Mouse (Mus musculus) layer of hippocampus, adult 18-20 months (tissue): ENCODE data around the gene Ddr1. TPM values are rescaled to one million over a fixed set of nuclear protein-coding genes. Genes with fewer than 3 reads are reported as not detected.

ENCODE experiments used
- DNase-seq, 2 experiments: peaks; one replicate each; pipeline ENCODE4 v3.0.0; 2022; ENCODE audit warnings: low spot score in 2 of 2
- total RNA-seq, 2 experiments: library from RNA; stranded (reverse); gene quantifications; 2 replicates each; pipeline ENCODE4 v1.2.3; 2021

Gene Ddr1
- total RNA-seq, 2 experiments from 2014 or later = 59.0 to 59.7 TPM

DNA sequence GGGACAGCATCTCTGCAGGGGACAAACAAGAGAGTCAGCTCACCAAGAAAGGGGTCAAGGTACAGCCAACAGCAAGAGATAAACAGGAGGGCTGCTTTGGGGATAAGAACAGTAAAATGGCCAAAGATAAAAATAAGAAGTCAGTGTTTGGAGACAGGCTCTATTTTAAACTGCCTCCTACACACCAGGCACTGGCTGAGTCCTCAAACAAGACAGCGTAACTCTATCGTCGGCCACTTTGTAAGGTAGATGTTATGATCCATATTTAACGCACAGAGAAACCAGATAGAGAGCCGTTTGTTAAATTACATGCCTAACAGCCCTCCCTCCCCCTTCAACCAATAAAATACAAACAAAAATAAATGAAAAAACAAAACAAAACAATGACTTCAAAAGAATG, 10.5 kb downstream of the Ddr1 start:
- DNase-seq = no peak

DNA sequence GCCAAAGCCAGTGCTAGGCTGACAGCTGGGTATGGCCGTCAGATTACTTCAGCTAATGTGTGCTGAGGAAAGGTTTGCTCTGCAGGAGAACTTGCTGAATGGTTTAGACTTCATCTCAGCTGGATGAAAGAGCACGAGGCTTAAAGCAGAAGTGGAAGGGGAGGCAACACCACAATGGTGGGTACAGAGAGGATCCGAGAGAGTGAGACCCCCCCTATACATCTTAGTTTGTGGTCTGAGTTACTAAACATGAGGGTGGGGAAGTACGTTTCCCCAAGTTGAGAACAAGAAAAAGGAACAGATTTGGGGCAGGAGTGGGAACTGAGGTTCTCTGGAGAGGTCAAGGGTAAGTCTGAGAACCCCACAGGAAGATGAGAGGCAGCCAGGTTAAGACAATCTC, 12.1 kb downstream of the Ddr1 start:
- DNase-seq = no peak

DNA sequence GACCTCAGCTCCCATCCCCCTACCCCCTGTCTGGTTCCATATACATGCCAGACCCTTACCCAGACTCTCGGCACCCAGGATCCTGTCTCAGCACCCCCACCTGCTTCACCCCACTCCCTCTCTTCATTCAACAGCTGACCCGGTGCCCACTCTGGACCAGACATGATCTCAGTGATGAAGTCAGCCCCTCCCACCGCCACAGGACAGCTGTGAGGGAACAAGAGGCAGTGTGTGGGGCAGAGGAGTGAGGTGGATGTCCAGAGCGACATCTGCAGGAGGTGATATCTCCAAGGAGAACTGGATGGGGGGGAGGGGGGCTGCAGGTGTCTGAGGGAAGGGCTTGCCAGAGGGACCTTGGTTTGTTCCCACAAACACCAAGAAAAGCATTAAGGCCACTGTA, 12.6 kb downstream of the Ddr1 start:
- DNase-seq = no peak

DNA sequence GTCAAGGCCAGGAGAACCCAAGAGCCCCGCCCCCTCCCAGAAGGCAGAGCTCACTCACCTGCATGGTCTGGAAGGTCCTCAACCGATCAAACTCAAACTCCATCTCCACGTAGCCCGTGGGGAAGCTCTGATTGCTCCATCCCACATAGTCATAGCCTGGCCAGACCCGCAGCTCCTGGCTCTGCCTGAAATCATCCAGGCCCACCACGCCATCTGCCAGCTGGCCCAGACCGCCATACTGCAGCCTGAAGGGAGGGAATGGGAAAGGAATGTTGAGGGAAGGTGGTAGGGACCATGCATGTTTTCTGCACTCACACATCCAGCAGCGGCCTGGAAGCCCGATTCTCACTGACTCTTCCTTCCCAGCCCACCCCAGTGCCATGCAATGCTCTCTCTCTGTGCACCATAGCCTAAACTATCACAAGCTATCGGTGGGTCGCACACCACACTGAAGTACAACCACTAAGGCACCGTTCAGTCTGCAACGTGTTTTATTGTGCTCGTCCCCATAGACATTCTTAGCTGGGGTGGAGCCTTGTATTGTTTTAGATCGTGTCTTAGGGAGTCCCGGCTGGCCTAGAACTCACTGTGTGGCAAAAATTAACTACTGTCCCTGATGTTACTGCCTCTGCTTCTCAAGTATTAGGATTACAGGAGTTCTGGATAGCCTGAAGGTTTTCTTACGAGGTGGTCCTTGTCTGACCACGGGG, 14.3 kb downstream of the Ddr1 start:
- no peak for DNase-seq

DNA sequence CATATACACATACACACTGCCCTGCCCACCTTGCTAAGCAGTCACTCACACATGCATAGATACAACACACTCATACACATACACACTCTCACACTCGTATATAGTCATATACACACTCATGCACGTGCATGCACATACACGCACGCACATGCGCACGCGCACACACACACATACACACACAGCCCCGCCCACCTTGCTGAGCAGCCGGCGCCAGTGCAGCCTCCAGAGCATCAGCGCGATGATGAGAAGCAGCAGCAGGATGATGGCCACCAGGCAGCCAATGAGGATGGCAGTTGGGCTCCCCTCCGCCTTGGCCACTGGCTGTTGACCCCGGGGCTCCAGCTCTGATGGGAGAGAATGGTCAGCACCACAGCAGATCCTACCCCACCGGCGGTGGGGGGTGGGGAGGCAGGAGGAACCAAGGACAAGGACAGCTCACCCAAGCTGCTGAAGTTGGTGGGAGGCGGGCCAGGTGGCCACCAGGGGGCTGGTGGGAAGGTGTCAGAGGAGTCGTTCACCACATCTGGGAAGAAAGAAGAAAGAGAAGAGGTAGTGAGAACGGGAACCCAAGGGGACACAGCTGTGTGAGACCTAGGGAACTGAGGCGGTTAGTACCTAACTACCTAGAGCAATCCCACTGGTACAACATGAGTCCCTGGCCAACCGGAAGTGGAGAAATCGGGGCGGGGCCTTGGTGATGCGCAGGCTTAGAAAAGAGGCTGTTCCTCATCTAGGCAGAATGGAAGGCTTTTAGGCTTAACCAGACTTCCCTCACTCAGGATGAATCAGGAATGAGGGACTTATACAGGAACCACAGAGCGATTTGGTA, 15.9 kb downstream of the Ddr1 start:
- DNase-seq = no peak

DNA sequence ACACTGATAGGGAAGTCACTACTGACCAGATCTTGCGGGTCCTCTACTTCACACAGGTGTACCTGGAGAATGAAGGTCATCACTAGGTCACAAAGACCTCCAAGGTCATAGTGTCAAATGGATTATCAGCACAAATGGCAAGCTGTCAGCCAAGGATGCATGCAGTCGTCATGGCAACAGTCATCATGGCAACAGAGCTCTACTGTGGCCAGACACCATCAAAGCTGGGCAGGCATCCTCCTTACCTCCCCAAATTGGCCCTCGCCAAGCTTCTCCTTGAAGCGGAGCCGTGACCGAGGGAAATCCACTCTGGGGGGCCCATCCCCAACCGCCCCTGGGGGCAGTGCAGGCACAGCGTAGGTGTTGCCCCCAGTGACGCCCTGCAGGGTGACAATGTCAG, 19.4 kb downstream of the Ddr1 start:
- DNase-seq = no peak

DNA sequence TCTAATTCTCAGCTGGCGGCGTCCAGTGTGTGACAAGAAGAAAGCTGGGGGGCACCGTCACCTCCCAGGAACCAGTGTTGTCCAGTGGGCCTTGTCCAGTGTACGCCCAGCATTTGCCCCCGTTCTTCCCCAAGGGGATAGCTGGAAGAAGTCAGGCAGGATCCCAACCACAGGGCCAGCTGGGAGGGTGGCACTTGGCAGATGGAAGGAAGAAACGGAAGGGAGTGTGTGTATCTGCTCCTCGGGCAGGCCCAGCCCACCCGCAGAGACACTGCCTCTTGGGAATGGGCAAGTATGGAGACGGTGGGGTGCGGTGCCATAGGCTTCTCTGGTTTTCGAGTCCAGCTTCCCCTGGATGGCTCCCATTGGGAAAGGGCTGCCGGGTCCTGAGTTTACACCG, 22.4 kb downstream of the Ddr1 start:
- DNase-seq = no peak

DNA sequence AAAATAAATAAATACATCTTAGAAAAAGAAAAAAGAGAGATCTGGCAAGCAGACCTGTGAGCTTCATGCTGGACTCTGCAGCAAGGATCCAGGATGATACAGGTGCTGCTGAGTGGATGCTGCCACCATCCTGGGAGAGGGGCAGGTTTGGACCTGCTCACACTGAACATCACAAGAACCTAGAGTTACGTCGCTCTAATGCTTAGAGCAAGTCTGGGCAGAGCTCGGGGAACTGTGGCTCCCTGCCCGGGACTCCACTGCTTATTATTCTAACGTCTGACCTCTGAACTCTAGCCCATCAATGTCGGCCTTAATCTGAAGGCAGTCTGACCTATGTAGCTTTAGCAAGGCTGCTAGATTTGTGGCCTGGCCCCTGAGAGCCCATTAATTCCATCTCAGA, 23.8 kb downstream of the Ddr1 start:
- no peak for DNase-seq

DNA sequence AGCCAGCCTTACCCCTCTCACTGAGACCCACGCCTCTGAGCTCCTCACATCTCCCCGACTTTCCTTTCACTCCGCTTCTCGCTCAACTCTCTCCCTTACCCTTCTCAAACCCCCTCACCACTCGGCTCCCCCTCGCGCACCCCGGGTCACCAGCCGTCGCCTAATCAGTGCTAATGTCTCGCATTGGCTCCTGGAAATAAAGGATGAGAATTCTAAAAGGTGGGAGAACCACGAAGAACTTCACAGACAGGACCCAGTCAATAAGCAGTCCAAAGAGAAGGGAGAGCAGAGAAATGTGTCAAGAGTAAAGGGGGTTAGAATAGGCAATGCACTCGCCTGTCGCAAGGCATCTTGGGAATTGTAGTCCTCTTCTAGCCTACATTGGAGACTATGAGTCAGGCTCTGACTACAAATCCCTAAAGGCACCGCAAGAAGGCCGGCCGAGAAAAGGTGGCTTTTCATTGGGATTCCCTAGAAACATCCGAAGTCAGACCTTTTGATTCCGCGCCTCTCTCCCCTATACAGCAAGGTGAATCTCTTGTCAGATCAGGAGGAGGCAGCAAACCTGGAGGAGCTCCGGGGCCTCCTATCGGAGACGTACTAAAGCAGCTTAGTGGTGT, 30.9 kb downstream of the Ddr1 start, which contains the start of gene Gtf2h4:
TSS of gene Gtf2h4 (minus strand) at position 324 of the 620 bp plus-strand sequence.
- DNase-seq = peak; percentile 89 to 97

DNA sequence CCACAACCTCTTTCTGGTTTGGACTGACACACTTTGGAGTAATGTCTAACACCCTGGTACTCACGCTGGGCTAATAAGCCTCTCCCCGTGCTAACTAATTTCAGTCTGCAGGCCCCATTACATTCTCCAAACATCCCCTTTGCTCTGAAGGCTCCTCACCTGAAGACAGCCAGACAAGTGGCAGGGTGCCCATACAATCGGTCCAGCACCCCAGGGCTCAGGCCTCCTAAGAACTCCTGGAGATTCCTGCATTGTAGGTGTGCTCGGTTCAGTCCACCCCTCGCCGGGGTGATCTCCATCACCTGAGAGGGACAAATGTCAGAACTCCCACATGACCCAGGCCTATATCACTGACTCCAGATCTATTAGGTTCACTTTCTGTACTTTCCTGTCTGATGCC, 31.9 kb downstream of the Ddr1 start:
- DNase-seq = no peak

DNA sequence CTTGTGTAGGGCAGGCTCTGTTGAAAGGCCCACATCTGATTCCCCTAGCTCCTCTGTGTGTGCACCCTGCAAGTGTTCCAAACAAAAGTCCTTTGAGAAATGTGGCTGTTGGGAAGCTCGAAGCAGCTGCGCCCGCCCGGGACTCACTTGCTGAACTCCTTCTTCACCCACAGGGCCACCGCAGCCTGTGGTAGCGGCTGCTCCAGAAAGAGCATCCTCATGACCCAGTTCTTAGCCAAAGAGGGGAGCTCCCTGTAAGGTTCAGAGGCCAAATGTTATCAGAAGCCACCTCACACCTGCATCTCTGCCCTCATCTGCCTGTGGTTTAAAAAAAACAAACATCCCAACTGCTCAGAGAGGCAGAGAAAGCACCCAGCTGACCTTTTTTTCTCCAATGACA, 32.6 kb downstream of the Ddr1 start:
- DNase-seq = no peak

DNA sequence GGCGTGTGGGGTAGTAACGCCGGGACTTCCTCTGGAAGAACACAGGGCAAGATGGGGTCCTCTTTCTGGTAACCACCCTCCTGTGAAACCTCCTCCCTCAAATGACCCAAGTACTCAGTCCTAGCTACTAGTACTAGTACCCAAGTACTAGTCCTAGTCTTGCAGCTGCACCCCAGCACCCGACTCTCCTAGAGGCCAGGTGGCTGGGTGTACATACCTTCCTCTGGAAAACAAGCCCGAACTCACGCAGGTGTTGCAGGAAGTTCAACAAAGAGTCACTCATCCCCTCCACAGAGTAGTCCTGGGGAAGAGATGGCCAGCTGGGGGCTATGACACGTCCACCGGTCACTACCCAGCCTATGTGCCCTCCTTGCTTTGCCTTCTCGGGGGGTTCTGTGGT, 34.7 kb downstream of the Ddr1 start:
- no peak for DNase-seq

DNA sequence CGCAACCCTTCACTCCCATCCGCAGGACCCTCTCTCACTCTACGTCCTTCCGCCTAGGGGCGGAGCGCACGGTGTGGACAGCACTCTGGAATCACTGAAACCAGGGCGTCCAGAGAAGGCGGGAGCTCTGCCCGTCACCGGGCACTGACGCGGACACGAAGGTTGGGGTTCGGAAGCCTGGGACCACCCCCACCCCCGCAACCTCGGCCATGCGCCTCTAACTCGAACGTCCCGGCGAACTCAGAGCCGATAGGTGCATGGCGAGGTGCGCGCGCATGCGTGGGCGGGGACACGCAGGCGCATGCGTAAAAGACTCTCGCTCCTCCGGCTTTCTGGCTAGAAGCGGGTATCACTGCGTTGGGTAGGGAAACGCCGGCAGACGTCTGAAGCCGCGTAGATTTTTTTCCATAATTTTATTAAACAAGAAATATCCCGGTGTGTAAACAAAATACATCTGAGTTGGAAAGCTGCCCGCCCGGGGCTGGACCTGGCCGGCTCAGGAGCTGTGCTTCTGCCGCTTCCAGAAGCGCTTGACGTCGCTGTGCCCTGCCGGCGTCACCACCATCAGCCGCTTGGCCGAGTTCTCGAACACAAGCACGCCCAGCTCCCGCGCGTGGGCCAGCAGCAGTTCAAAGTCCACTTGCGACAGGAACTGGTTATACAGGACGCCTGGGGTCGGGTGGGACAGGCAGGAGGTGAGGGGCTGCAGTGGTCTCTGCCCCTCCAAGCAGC, 36.9 kb downstream of the Ddr1 start, which contains the start of gene Vars2:
TSS of gene Vars2 (minus strand) at position 259 of the 732 bp plus-strand sequence.
- peak; percentile 93 to 99 for DNase-seq

DNA sequence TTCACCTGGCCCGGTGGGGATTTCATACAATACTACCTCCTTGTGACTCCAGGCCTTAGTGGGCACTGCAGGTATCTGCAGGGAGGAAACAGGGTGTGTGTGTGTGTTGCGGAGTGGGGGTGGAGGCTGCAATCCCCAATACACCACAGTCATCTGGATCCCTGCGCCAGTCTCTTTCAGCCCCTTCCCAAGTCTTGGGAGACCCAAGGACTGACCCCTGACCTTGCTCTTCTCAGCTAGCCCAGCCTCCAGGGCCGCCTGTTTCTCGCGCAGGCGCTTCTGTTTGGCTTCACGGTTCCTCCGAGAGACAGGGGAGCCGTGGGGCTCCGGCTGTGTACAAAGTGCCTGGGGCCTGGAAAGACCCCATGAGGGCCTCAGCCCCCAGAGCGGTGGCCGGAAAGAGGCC, 37.6 kb downstream of the Ddr1 start:
- DNase-seq = no peak

DNA sequence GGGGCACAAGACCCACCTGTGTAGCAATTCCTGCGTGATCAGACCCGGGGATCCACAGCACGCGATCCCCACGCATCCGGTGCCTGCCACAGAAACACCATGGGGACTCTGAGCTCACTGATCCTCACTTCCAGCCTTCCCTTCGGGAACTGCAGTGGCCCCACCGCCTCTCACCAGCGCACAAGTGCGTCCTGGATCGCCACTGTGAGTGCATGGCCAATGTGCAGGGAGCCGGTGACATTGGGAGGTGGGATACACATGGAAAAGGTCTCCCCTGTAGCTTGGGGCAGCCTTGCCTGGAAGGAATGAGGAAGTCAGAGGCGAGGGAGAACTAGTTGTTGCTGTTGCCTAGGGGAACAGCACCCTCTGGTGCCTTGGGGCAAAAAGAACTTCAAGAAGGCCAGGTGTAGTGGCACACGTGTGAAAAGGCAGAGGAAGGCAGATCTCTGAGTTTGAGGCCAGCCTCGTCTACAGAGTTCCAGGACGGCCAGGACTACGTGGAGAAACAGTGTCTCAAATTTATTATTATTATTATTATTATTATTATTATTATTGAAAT, 38.4 kb downstream of the Ddr1 start:
- peak in 1 of 2 experiments; percentile 25 for DNase-seq

DNA sequence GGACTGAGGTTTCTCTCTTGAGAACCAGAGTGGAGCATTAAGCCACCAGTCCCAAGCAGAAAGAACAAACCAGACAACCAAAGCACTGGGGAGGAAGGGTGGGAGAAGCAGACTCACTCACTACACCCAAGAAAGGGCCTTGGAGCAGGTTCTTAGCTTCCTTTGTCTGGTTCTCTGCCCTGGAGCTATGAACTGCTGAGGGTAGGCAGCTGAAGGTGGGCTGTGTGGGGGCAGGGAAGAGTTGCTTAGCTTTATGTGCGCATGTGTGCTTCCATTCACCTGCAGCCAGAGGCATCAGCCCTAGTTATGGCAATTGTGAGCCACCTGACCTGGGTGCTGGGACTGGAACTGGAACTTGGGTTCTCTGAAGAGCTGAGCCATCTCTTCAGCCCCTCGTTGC, 51.3 kb downstream of the Ddr1 start:
- DNase-seq = no peak

DNA sequence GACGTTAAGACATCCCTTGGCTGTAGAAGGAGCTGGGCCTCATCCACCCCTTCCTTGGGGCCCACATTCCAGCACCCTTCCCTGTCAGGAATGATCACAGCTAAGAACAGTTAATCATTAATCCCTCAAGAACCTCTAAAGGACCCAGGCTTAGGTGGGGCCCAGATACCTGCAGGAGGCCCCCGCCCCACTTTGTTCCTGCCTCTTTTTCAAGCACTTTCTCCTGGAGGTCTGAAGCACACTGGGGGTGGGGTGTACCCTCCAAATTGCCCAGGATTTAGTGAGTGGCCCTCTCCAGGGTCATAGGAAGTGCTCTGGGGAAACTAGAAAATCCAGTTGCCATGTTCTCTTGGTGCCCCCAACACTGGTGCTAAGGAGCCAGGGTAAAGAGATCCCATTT, 55.0 kb downstream of the Ddr1 start:
- DNase-seq = no peak

DNA sequence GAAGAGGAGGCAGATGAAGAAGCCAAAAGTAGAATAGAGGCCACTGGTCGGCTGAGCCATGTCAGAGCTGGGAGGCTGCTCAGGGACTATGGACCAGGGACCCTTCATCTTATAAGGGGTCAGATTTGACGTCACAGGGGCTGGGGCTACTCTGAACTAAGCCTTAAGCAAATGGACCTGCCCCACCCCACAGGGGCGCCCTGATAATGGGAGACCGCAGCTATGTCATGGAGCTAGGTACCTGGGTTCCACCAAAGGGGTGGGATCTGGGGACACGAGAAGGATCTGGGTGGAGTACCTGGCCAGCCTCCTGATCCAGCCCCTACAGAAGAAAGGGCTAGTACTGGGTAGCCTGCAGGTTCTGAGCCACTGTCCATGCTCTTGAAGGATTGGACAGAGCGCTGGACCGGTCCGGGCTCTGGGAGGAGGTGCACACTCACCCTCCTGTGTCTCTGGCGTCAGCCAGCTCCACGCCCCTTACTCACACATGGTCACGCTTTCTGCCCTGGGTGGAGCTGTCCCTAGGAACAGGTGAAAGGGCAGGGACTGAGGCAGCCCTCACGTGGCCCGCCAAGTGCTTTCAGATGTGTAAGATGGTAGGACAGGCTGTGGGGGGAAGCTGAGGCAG, 60.7 kb downstream of the Ddr1 start, which contains the start of gene Mucl3:
TSS of gene Mucl3 (minus strand) at position 87 of the 628 bp plus-strand sequence.
- DNase-seq = no peak

DNA sequence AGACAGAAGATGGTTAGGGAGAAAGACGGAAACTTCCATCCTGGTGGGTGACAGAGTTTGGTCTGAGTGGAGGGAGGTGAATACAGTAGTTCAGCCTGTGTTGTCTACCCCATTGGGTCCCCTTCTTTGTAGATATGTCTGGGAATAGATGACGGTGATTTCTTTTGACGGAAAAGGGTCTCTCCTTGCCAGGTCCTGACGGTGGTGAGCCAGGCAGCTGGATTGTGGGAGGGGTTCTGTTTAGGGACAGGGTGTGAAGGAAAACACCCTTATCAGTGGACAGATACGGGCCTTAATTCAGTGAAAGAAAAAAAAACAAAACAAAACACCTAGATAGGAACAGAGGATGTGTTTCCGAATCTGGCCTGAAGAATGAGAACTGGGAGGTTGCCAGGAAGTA, 65.1 kb downstream of the Ddr1 start:
- DNase-seq = no peak

DNA sequence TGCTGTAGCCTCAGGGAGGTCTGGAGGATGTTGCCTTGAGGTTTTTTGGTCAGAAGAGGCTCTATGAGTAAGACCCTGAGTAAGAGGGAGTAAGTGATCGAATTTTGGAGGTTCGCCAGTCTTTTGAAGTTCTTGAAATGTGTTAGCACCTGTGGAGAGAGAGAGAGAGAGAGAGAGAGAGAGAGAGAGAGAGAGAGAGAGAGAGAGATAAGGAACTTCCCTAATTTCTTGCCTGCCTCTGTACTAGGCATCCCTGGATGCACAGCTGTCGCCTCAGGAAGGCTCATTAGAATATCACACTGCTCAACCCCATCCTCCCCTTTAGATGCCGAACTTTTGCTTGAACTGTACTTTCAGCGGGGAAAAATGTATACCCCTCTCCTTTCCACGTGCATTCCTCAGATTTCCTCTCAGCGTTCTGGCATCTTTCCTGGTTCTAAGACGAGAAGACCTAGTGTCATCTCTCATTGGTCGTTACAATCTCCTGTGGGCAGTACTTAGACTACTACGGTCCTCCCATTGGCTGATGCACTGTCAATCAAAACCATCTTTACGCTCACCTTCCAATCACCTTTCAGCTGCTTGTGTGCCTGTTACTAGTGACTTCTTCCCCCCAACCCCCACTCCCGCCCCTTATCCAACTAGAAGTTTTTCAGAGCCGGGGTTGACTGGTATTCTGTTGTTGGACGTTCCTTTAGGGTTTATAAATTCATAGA, 65.8 kb downstream of the Ddr1 start:
- DNase-seq = peak in 1 of 2 experiments; percentile 63
